Mouse (Mus musculus) midbrain, postnatal 0 days (tissue): ENCODE results near the gene Inafm2. TPM values are rescaled to one million over a fixed set of nuclear protein-coding genes. Genes with fewer than 3 reads are reported as not detected.

Experiments used
- ATAC-seq: fragments of 200-750 bp; cut with Nextera tagmentation; 2 replicates; pipeline ENCODE4 v1.8.0; 2017; ENCODE audit warnings: moderate number of reproducible peaks, mild to moderate bottlenecking, moderate TSS enrichment, moderate library complexity; ENCODE audit not compliant: low FRiP score
- DNase-seq: peaks from one replicate; pipeline ENCODE4 v3.0.0-alpha.2; 2015; ENCODE audit warnings: low spot score
- H3K27ac ChIP-seq: fragments of 300-500 bp; sonication (generic); 2 replicates; pipeline ENCODE4 v1.5.1; 2014; ENCODE audit warnings: low read depth, mild to moderate bottlenecking, low read length, mixed read lengths
- H3K27me3 ChIP-seq: fragments of 300-500 bp; sonication (generic); 2 replicates; pipeline ENCODE4 v1.6.1; 2014; ENCODE audit warnings: low read length, control low read depth, mixed read lengths; ENCODE audit not compliant: insufficient read depth
- H3K36me3 ChIP-seq: fragments of 300-500 bp; sonication (generic); 2 replicates; pipeline ENCODE4 v1.6.1; 2014; ENCODE audit warnings: low read length, control low read depth, mixed read lengths; ENCODE audit not compliant: insufficient read depth
- H3K4me1 ChIP-seq: fragments of 300-500 bp; sonication (generic); 2 replicates; pipeline ENCODE4 v1.6.1; 2014; ENCODE audit warnings: mild to moderate bottlenecking, control low read depth, antibody characterized with exemption, low read length, mixed read lengths; ENCODE audit not compliant: insufficient read depth
- H3K4me2 ChIP-seq: fragments of 300-500 bp; sonication (generic); 2 replicates; pipeline ENCODE4 v1.6.1; 2014; ENCODE audit warnings: low read depth, mild to moderate bottlenecking, low read length, mixed read lengths; ENCODE audit not compliant: poor library complexity, severe bottlenecking
- H3K4me3 ChIP-seq: fragments of 300-500 bp; sonication (generic); 2 replicates; pipeline ENCODE4 v1.5.1; 2014; ENCODE audit warnings: low read depth, mild to moderate bottlenecking, low read length, moderate library complexity
- H3K9ac ChIP-seq: fragments of 300-500 bp; sonication (generic); replicated peaks from 2 replicates; pipeline ENCODE4 v1.6.1; 2014; ENCODE audit warnings: mild to moderate bottlenecking, low read length, moderate library complexity, mixed read lengths; ENCODE audit not compliant: poor library complexity, severe bottlenecking
- H3K9me3 ChIP-seq: fragments of 300-500 bp; sonication (generic); 2 replicates; pipeline ENCODE4 v1.6.1; 2016; ENCODE audit warnings: low read length, control low read depth
- CTCF ChIP-seq: IDR thresholded peaks from 2 replicates; pipeline ENCODE4 v1.5.1; 2016; ENCODE audit warnings: antibody characterized with exemption, mild to moderate bottlenecking
- WGBS: fragments of 180-500 bp; shearing (Covaris S2); extraction: QIAGEN DNeasy Blood & Tissue Kit; methylation state at CpG from one replicate; pipeline ENCODE4 v1.1.7; 2014; 5-methylcytosine and 5-hydroxymethylcytosine counted together
- polyA plus RNA-seq: library from polyadenylated mRNA; unstranded; fragments of >200 nt; fragmentation: Nextera tagmentation; extraction: Ambion mirVana; gene quantifications from 2 replicates; pipeline ENCODE4 v1.2.1, GENCODE M21; 2015
- total RNA-seq: library from RNA; depleted of rRNA; stranded (reverse); fragments of >200 nt; gene quantifications from 2 replicates; pipeline ENCODE4 v1.2.3, GENCODE M21; 2014; rRNA removed

Inafm2 gene
- total and polyA plus RNA-seq, 2 experiments from 2014 or later, result 13.3 to 17.4 TPM

- H3K4me2 ChIP-seq, result no peak overlapping the region
- H3K27me3 ChIP-seq, result no peaks in the 10 kb centered on the region
- no peak for TF ChIP-seq CTCF
- no peak overlapping the region for H3K9ac ChIP-seq
- no peak overlapping the region for H3K27ac ChIP-seq
- DNase-seq (peak; percentile 79), ATAC-seq (no peak)
- 86% methylated on average over 11 of the region's 11 CpGs for WGBS
- no peak overlapping the region for H3K4me3 ChIP-seq
- H3K9me3 ChIP-seq, result no peaks in the 10 kb centered on the region
- no peaks in the 10 kb centered on the region for H3K4me1 ChIP-seq
- peaks cover 60% of the 10 kb centered on the region for H3K36me3 ChIP-seq
Measured at GRCm38 (mm10) chr2:118789501-118789900, 43.9 kb downstream of the Inafm2 start.

GRCm38 (mm10) chr2:118790221-118790550 is 44.6 kb downstream of the Inafm2 start:
- Histone ChIP-seq H3K4me2 (peak overlapping the region; percentile 2; the same call in 1 of the 2 replicates), H3K9me3 (no peaks in the 10 kb centered on the region), H3K27me3 (no peaks in the 10 kb centered on the region), H3K36me3 (peaks cover 60% of the 10 kb centered on the region), H3K9ac (no peak overlapping the region), H3K4me3 (no peak overlapping the region), H3K4me1 (no peaks in the 10 kb centered on the region), H3K27ac (no peak overlapping the region)
- 49% methylated on average over 12 of the region's 12 CpGs for WGBS
- no peak for ATAC-seq
- TF ChIP-seq CTCF, result no peak
- no peak for DNase-seq

- Histone ChIP-seq H3K4me2 (peak overlapping the region; percentile 2; the same call in 1 of the 2 replicates), H3K4me1 (no peaks in the 10 kb centered on the region), H3K36me3 (peaks cover 60% of the 10 kb centered on the region), H3K4me3 (no peak overlapping the region), H3K27ac (no peak overlapping the region), H3K27me3 (no peaks in the 10 kb centered on the region), H3K9me3 (no peaks in the 10 kb centered on the region), H3K9ac (no peak overlapping the region)
- DNase-seq (peak; percentile 77), ATAC-seq (peak; percentile 67)
- peak; percentile 71; the same call in 1 of the 2 replicates for TF ChIP-seq CTCF
- 27% methylated on average over 44 of the region's 44 CpGs for WGBS
Measured at GRCm38 (mm10) chr2:118790551-118791525, 45.3 kb downstream of the Inafm2 start.

- no peaks in the 10 kb centered on the region for H3K4me1 ChIP-seq
- WGBS, result 94% methylated on average over 26 of the region's 26 CpGs
- H3K27ac ChIP-seq, result no peak overlapping the region
- H3K9ac ChIP-seq, result no peak overlapping the region
- H3K9me3 ChIP-seq, result no peaks in the 10 kb centered on the region
- no peak overlapping the region for H3K4me3 ChIP-seq
- no peak for DNase-seq
- ATAC-seq, result no peak
- no peak overlapping the region for H3K4me2 ChIP-seq
- no peak for TF ChIP-seq CTCF
- no peaks in the 10 kb centered on the region for H3K27me3 ChIP-seq
- H3K36me3 ChIP-seq, result peaks cover 53% of the 10 kb centered on the region
Measured at GRCm38 (mm10) chr2:118791591-118792258, 46.2 kb downstream of the Inafm2 start.

GRCm38 (mm10) chr2:118792259-118792613 is 46.7 kb downstream of the Inafm2 start:
- Histone ChIP-seq H3K4me3 (no peak overlapping the region), H3K36me3 (peaks cover 48% of the 10 kb centered on the region), H3K9ac (no peak overlapping the region), H3K27ac (no peak overlapping the region), H3K9me3 (no peaks in the 10 kb centered on the region), H3K4me1 (no peaks in the 10 kb centered on the region), H3K4me2 (no peak overlapping the region), H3K27me3 (no peaks in the 10 kb centered on the region)
- DNase-seq (no peak), ATAC-seq (no peak)
- no peak for TF ChIP-seq CTCF
- 80% methylated on average over 4 of the region's 4 CpGs for WGBS

- H3K36me3 ChIP-seq, result peaks cover 37% of the 10 kb centered on the region
- H3K4me3 ChIP-seq, result no peak overlapping the region
- H3K9ac ChIP-seq, result no peak overlapping the region
- no peaks in the 10 kb centered on the region for H3K9me3 ChIP-seq
- TF ChIP-seq CTCF, result no peak
- no peak for ATAC-seq
- H3K27me3 ChIP-seq, result no peaks in the 10 kb centered on the region
- H3K4me1 ChIP-seq, result no peaks in the 10 kb centered on the region
- no peak overlapping the region for H3K27ac ChIP-seq
- DNase-seq, result no peak
- 88% methylated on average over 4 of the region's 4 CpGs for whole genome bisulfite sequencing
- H3K4me2 ChIP-seq, result no peak overlapping the region
Measured at GRCm38 (mm10) chr2:118793636-118794035, 48.1 kb downstream of the Inafm2 start.

Other genes with a start within 250 kb of the Inafm2 start
- gene Bmf, start 196.1 kb upstream of the Inafm2 start, total RNA-seq, result 6.8 and 9.8 TPM in 2 replicates
- gene Bmf, start 196.1 kb upstream of the Inafm2 start, polyA plus RNA-seq, result 0.99 and 1.1 TPM in 2 replicates
- gene Bub1b, start 147.5 kb upstream of the Inafm2 start, total RNA-seq, result 7.4 and 8.9 TPM in 2 replicates
- 3.0 and 4.2 TPM in 2 replicates for gene Bub1b, start 147.5 kb upstream of the Inafm2 start, polyA plus RNA-seq
- 107 and 120 TPM in 2 replicates for gene Pak6, start 82.5 kb upstream of the Inafm2 start, total RNA-seq
- 65.5 and 66.1 TPM in 2 replicates for gene Pak6, start 82.5 kb upstream of the Inafm2 start, polyA plus RNA-seq
- 0.22 TPM in 1 of 2 replicates, not detected in the other for gene Ankrd63, start 41.8 kb upstream of the Inafm2 start, total RNA-seq
- gene Ankrd63, start 41.8 kb upstream of the Inafm2 start, polyA plus RNA-seq, result 0.04 TPM in 1 of 2 replicates, not detected in the other
- gene Plcb2, start 17.3 kb upstream of the Inafm2 start, total RNA-seq, result 0.52 and 2.4 TPM in 2 replicates
- gene Plcb2, start 17.3 kb upstream of the Inafm2 start, polyA plus RNA-seq, result 0.53 and 0.63 TPM in 2 replicates
- 1.5 and 3.4 TPM in 2 replicates for gene Ccdc9b, start 16.9 kb downstream of the Inafm2 start, total RNA-seq
- 0.74 and 0.79 TPM in 2 replicates for gene Ccdc9b, start 16.9 kb downstream of the Inafm2 start, polyA plus RNA-seq
- not detected in 2 replicates for gene Phgr1, start 27.0 kb downstream of the Inafm2 start, total RNA-seq
- gene Phgr1, start 27.0 kb downstream of the Inafm2 start, polyA plus RNA-seq, result not detected in 2 replicates
- 180 and 201 TPM in 2 replicates for gene Disp2, start 34.0 kb downstream of the Inafm2 start, total RNA-seq
- gene Disp2, start 34.0 kb downstream of the Inafm2 start, polyA plus RNA-seq, result 68.7 and 72.6 TPM in 2 replicates
- 3.1 and 4.5 TPM in 2 replicates for gene Knstrn, start 68.2 kb downstream of the Inafm2 start, total RNA-seq
- 5.6 and 6.6 TPM in 2 replicates for gene Knstrn, start 68.2 kb downstream of the Inafm2 start, polyA plus RNA-seq
- gene Ivd, start 116.2 kb downstream of the Inafm2 start, total RNA-seq, result 57.5 and 62.4 TPM in 2 replicates
- gene Ivd, start 116.2 kb downstream of the Inafm2 start, polyA plus RNA-seq, result 50.7 and 54.9 TPM in 2 replicates
- 22.0 and 28.6 TPM in 2 replicates for gene Bahd1, start 154.6 kb downstream of the Inafm2 start, total RNA-seq
- 6.1 and 6.6 TPM in 2 replicates for gene Bahd1, start 154.6 kb downstream of the Inafm2 start, polyA plus RNA-seq
- gene Chst14, start 180.7 kb downstream of the Inafm2 start, total RNA-seq, result 4.9 TPM in 2 replicates
- 3.0 and 3.1 TPM in 2 replicates for gene Chst14, start 180.7 kb downstream of the Inafm2 start, polyA plus RNA-seq